8 mouse cellular contexts compared by ENCODE assay signal in the genomic region with DNA sequence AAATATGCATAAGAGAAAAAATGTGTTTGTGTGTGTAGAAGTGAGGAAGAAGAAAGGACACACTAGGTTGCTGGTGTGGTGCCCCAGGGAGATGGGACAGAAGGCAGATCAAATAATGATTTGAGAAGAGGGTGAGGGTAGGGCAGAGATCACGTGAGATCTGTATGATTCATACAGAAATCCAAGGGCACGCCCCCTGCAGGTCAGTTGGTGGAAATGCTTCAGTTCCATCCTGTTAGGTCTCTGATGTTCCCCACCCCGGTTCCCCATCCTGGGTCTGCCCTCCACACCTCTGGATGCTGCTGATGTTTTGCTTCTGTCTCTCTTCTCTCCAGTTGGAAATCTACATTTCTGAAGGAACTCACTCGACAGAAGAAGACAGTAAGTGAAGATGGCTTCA. TPM values are rescaled to one million over a fixed set of nuclear protein-coding genes. Genes with fewer than 3 reads are reported as not detected.
DNase-seq lines count a peak whose midpoint lies in the region; ATAC-seq lines count a peak whose summit lies in the region.

No protein-coding gene starts in this region.

- no peaks in the 10 kb centered on the region for H3K27me3 ChIP-seq in hindbrain, embryonic 11.5 days (ENCODE audit: control insufficient read depth, insufficient read depth, low read length)
- no peaks in the 10 kb centered on the region for H3K27me3 ChIP-seq in hindbrain, embryonic 14.5 days (ENCODE audit: control insufficient read depth, insufficient read depth, low read length)

- no peak for ATAC-seq in hindbrain, embryonic 11.5 days (ENCODE audit: low FRiP score)
- ATAC-seq in hindbrain, embryonic 14.5 days (ENCODE audit: low FRiP score) = no peak
- ATAC-seq in activated CD4-positive, CD25-positive, alpha-beta regulatory T cell, adult 4 months = no peak

- no peak overlapping the region for H3K9ac ChIP-seq in hindbrain, embryonic 11.5 days (ENCODE audit: low read depth, low read length)
- no peak overlapping the region for H3K9ac ChIP-seq in hindbrain, embryonic 14.5 days

- no peak overlapping the region for H3K27ac ChIP-seq in hindbrain, embryonic 11.5 days (ENCODE audit: low read depth, low read length)
- H3K27ac ChIP-seq in hindbrain, embryonic 14.5 days = no peak overlapping the region

- 50% methylated on average over 4 of the region's 4 CpGs for WGBS in hindbrain, embryonic 11.5 days
- 55% methylated on average over 4 of the region's 4 CpGs for WGBS in hindbrain, embryonic 14.5 days

- no peak overlapping the region for H3K4me3 ChIP-seq in hindbrain, embryonic 11.5 days (ENCODE audit: low read depth, low read length)
- H3K4me3 ChIP-seq in hindbrain, embryonic 14.5 days (replicated peaks; ENCODE audit: low read length) = no peak overlapping the region

- no peak overlapping the region for H3K4me2 ChIP-seq in hindbrain, embryonic 11.5 days (replicated peaks; ENCODE audit: low read depth, low read length)
- H3K4me2 ChIP-seq in hindbrain, embryonic 14.5 days (replicated peaks) = no peak overlapping the region

- no peaks in the 10 kb centered on the region for H3K4me1 ChIP-seq in hindbrain, embryonic 11.5 days (replicated peaks; ENCODE audit: control insufficient read depth, insufficient read depth, low read length)
- H3K4me1 ChIP-seq in hindbrain, embryonic 14.5 days (replicated peaks; ENCODE audit: control insufficient read depth, insufficient read depth, low read length) = no peaks in the 10 kb centered on the region

- H3K9me3 ChIP-seq in hindbrain, embryonic 11.5 days (ENCODE audit: control insufficient read depth, low read length) = no peaks in the 10 kb centered on the region
- no peaks in the 10 kb centered on the region for H3K9me3 ChIP-seq in hindbrain, embryonic 14.5 days (ENCODE audit: control insufficient read depth, low read length)

- peak; percentile 49 for DNase-seq in hindbrain, embryonic 11.5 days (ENCODE audit: low spot score)
- DNase-seq in hindbrain, embryonic 14.5 days (ENCODE audit: low spot score) = no peak
- peak; percentile 42 for DNase-seq in A20 (ENCODE audit: low read depth, low spot score)
- DNase-seq in MEL-GATA-1-ER (ENCODE audit: extremely low read depth, low read depth) = peak; percentile 16
- DNase-seq in lung, postnatal 36 days = peak; percentile 28
- no peak for DNase-seq in frontal cortex, adult 2 months (ENCODE audit: extremely low spot score in 1 of 2, low spot score in 1 of 2)
- DNase-seq in layer of hippocampus, adult 18-20 months (ENCODE audit: low spot score in 2 of 2) = no peak

- peaks cover 2% of the 10 kb centered on the region; the same call in 1 of the 2 replicates for H3K36me3 ChIP-seq in hindbrain, embryonic 11.5 days (ENCODE audit: control insufficient read depth, insufficient read depth, low read length)
- H3K36me3 ChIP-seq in hindbrain, embryonic 14.5 days (replicated peaks; ENCODE audit: control insufficient read depth, insufficient read depth) = peaks cover 83% of the 10 kb centered on the region

RNA-seq across cellular contexts. Expression of a gene that starts 9.6 kb away (rescaled TPM):
- polyA plus RNA-seq in hindbrain, embryonic 11.5 days (2014; fragmentation: Nextera tagmentation; extraction: Ambion mirVana) = 144 and 146 TPM in 2 replicates
- polyA plus RNA-seq in hindbrain, embryonic 14.5 days (2014; fragmentation: Nextera tagmentation; extraction: Ambion mirVana) = 65.8 and 72.2 TPM in 2 replicates
- 29.4 and 31.7 TPM in 2 replicates for polyA plus RNA-seq in frontal cortex, adult 2 months (2012; rRNA removed)
- polyA plus RNA-seq in activated CD4-positive, CD25-positive, alpha-beta regulatory T cell, adult 4 months (2017; shearing (Covaris generic)) = 100 to 1,000 TPM; 180 to 193 TPM
- 10 to 100 TPM; 29.4 to 30.5 TPM for total RNA-seq in layer of hippocampus, adult 18-20 months (2021)

RNA-seq across cellular contexts. Expression of a gene that starts 9.6 kb away (rescaled TPM):
- polyA plus RNA-seq in hindbrain, embryonic 11.5 days (2014; fragmentation: Nextera tagmentation; extraction: Ambion mirVana) = 127 and 140 TPM in 2 replicates
- 75.9 and 77.0 TPM in 2 replicates for polyA plus RNA-seq in hindbrain, embryonic 14.5 days (2014; fragmentation: Nextera tagmentation; extraction: Ambion mirVana)
- polyA plus RNA-seq in frontal cortex, adult 2 months (2012; rRNA removed) = 89.1 and 93.5 TPM in 2 replicates
- polyA plus RNA-seq in activated CD4-positive, CD25-positive, alpha-beta regulatory T cell, adult 4 months (2017; shearing (Covaris generic)) = 10 to 100 TPM; 71.4 to 82.3 TPM
- 10 to 100 TPM; 91.8 to 94.8 TPM for total RNA-seq in layer of hippocampus, adult 18-20 months (2021)

RNA-seq across cellular contexts. Expression of a gene that starts 22.1 kb away (rescaled TPM):
- 2.7 and 4.4 TPM in 2 replicates for polyA plus RNA-seq in hindbrain, embryonic 11.5 days (2014; fragmentation: Nextera tagmentation; extraction: Ambion mirVana)
- polyA plus RNA-seq in hindbrain, embryonic 14.5 days (2014; fragmentation: Nextera tagmentation; extraction: Ambion mirVana) = 0.59 and 0.80 TPM in 2 replicates
- 2.1 and 3.8 TPM in 2 replicates for polyA plus RNA-seq in frontal cortex, adult 2 months (2012; rRNA removed)
- polyA plus RNA-seq in activated CD4-positive, CD25-positive, alpha-beta regulatory T cell, adult 4 months (2017; shearing (Covaris generic)) = 1 to 10 TPM in 1 of 2 experiments, under 1 TPM in 1; 0.82 to 2.6 TPM
- total RNA-seq in layer of hippocampus, adult 18-20 months (2021) = under 1 TPM; 0.76 to 0.92 TPM

Comparison
In these comparisons a context has a peak if more than half of its experiments do, and no peak if none do; other contexts are left out.
1. DNase-seq: peak in hindbrain, embryonic 11.5 days (single experiment), A20 (single experiment), MEL-GATA-1-ER (single experiment) and lung, postnatal 36 days (single experiment); none in hindbrain, embryonic 14.5 days (single experiment), frontal cortex, adult 2 months (0 of 2) and layer of hippocampus, adult 18-20 months (0 of 2).